Mouse (Mus musculus) ES-Bruce4 (cell line): ENCODE data around the gene 5830473C10Rik. TPM values are rescaled to one million over a fixed set of nuclear protein-coding genes. Genes with fewer than 3 reads are reported as not detected.

Experiments used
- H3K27ac ChIP-seq: 2 replicates; pipeline ENCODE4 v1.5.1; 2012; ENCODE audit warnings: low read length, inconsistent platforms; ENCODE audit not compliant: insufficient read depth
- H3K27me3 ChIP-seq: 2 replicates; pipeline ENCODE4 v1.6.1; 2012; ENCODE audit warnings: mild to moderate bottlenecking, low read length, inconsistent platforms; ENCODE audit not compliant: control insufficient read depth, poor library complexity, insufficient read depth, severe bottlenecking
- H3K36me3 ChIP-seq: 2 replicates; pipeline ENCODE4 v1.6.1; 2012; ENCODE audit warnings: inconsistent platforms, mild to moderate bottlenecking, low read length, moderate library complexity; ENCODE audit not compliant: control insufficient read depth, poor library complexity, insufficient read depth, severe bottlenecking
- H3K4me1 ChIP-seq: one replicate; pipeline ENCODE4 v1.8.1; 2011; ENCODE audit warnings: low read length; ENCODE audit not compliant: control insufficient read depth, insufficient read depth
- H3K4me3 ChIP-seq: 2 replicates; pipeline ENCODE4 v1.5.1; 2011; ENCODE audit warnings: low read depth, mild to moderate bottlenecking, low read length
- H3K9ac ChIP-seq: 2 replicates; pipeline ENCODE4 v1.6.1; 2012; ENCODE audit warnings: low read depth, mild to moderate bottlenecking, inconsistent platforms; ENCODE audit not compliant: poor library complexity, severe bottlenecking
- H3K9me3 ChIP-seq: replicated peaks from 2 replicates; pipeline ENCODE4 v1.6.1; 2012; ENCODE audit warnings: mild to moderate bottlenecking, low read length, inconsistent platforms; ENCODE audit not compliant: control insufficient read depth, poor library complexity, insufficient read depth, severe bottlenecking
- CTCF ChIP-seq: IDR thresholded peaks from one replicate; pipeline ENCODE4 v1.8.1; 2011; ENCODE audit warnings: low read depth, low read length
- EP300 ChIP-seq: IDR thresholded peaks from 2 replicates; pipeline ENCODE4 v1.6.1; 2011; ENCODE audit warnings: low read depth, low read length; ENCODE audit not compliant: insufficient read depth
- POLR2A ChIP-seq: IDR thresholded peaks from one replicate; pipeline ENCODE4 v1.8.1; 2011; ENCODE audit warnings: low read length; ENCODE audit not compliant: insufficient read depth
- polyA plus RNA-seq: library from polyadenylated mRNA; stranded (reverse); fragments of >200 nt; gene quantifications from 2 replicates; pipeline ENCODE4 v1.2.4, GENCODE M21; 2011; ENCODE audit warnings: low read depth; ENCODE audit not compliant: missing spikeins, insufficient read depth, insufficient read length

Gene 5830473C10Rik
- polyA plus RNA-seq, 1 experiment: not detected

- TF ChIP-seq CTCF (no peak), EP300 (no peak), POLR2A (no peak)
- H3K27me3 ChIP-seq: no peaks in the 10 kb centered on the region
- no peak overlapping the region for H3K27ac ChIP-seq
- no peak overlapping the region for H3K9ac ChIP-seq
- no peak overlapping the region for H3K4me3 ChIP-seq
- H3K9me3 ChIP-seq: no peaks in the 10 kb centered on the region
- no peaks in the 10 kb centered on the region for H3K36me3 ChIP-seq
- no peaks in the 10 kb centered on the region for H3K4me1 ChIP-seq
Measured at GRCm38 (mm10) chr5:90628011-90628410, 67.1 kb downstream of the 5830473C10Rik start.

GRCm38 (mm10) chr5:90628530-90628929 lies 67.6 kb downstream of the 5830473C10Rik start:
- Histone ChIP-seq H3K27me3 (no peaks in the 10 kb centered on the region), H3K4me3 (no peak overlapping the region), H3K27ac (no peak overlapping the region), H3K36me3 (no peaks in the 10 kb centered on the region), H3K9ac (no peak overlapping the region), H3K9me3 (no peaks in the 10 kb centered on the region), H3K4me1 (no peaks in the 10 kb centered on the region)
- no peak for TF ChIP-seq EP300
- no peak for TF ChIP-seq CTCF
- TF ChIP-seq POLR2A: no peak

- TF ChIP-seq CTCF: no peak
- no peaks in the 10 kb centered on the region for H3K9me3 ChIP-seq
- H3K4me1 ChIP-seq: no peaks in the 10 kb centered on the region
- H3K36me3 ChIP-seq: no peaks in the 10 kb centered on the region
- no peak overlapping the region for H3K9ac ChIP-seq
- H3K27me3 ChIP-seq: no peaks in the 10 kb centered on the region
- no peak overlapping the region for H3K27ac ChIP-seq
- no peak overlapping the region for H3K4me3 ChIP-seq
Measured at GRCm38 (mm10) chr5:90634885-90635284, 74.0 kb downstream of the 5830473C10Rik start.

GRCm38 (mm10) chr5:90640286-90641217 lies 79.6 kb downstream of the 5830473C10Rik start, which contains the start of gene Rassf6:
TSS of gene Rassf6 (minus strand) at chr5:90640657.
- TF ChIP-seq CTCF: no peak
- no peak for TF ChIP-seq EP300
- TF ChIP-seq POLR2A: no peak
- no peak within 1 kb of the TSS for H3K27ac ChIP-seq
- no peaks in the 10 kb centered on the region for H3K27me3 ChIP-seq
- H3K9ac ChIP-seq: 0 out of 2 replicates have a peak within 1 kb of the TSS, but pooled peaks have one; percentile 1
- H3K9me3 ChIP-seq: no peaks in the 10 kb centered on the region
- H3K4me1 ChIP-seq: no peaks in the 10 kb centered on the region
- H3K36me3 ChIP-seq: no peaks in the 10 kb centered on the region
- H3K4me3 ChIP-seq: peak within 1 kb of the TSS; percentile 49

- H3K27me3 ChIP-seq: no peaks in the 10 kb centered on the region
Measured at GRCm38 (mm10) chr5:90641218-90641610, 80.3 kb downstream of the 5830473C10Rik start.

GRCm38 (mm10) chr5:90645579-90645978 lies 84.7 kb downstream of the 5830473C10Rik start:
- Histone ChIP-seq H3K27ac (no peak overlapping the region), H3K4me1 (no peaks in the 10 kb centered on the region), H3K4me3 (no peak overlapping the region), H3K27me3 (no peaks in the 10 kb centered on the region), H3K36me3 (no peaks in the 10 kb centered on the region), H3K9me3 (peaks cover 6% of the 10 kb centered on the region; the same call in 1 of the 2 replicates), H3K9ac (no peak overlapping the region)
- no peak for TF ChIP-seq POLR2A
- TF ChIP-seq CTCF: no peak
- no peak for TF ChIP-seq EP300

More at GRCm38 (mm10) chr5:90641218-90641610, 80.3 kb downstream of the 5830473C10Rik start:
- Histone ChIP-seq H3K27ac (no peak overlapping the region), H3K4me3 (no peak overlapping the region), H3K4me1 (no peaks in the 10 kb centered on the region), H3K36me3 (no peaks in the 10 kb centered on the region), H3K9me3 (no peaks in the 10 kb centered on the region), H3K9ac (no peak overlapping the region)
- TF ChIP-seq EP300 (no peak), POLR2A (no peak), CTCF (no peak)
